Mouse (Mus musculus) C2C12 (cell line): ENCODE results near the gene Pomp. TPM values are rescaled to one million over a fixed set of nuclear protein-coding genes. Genes with fewer than 3 reads are reported as not detected.

Experiments
- H3K27me3 ChIP-seq: one replicate; pipeline ENCODE4 v1.6.1; 2011; ENCODE audit not compliant: control insufficient read depth, insufficient read depth, insufficient read length
- H3K36me3 ChIP-seq: one replicate; pipeline ENCODE4 v1.6.1; 2011; ENCODE audit not compliant: control insufficient read depth, insufficient read depth
- H3K4me3 ChIP-seq: one replicate; pipeline ENCODE4 v1.5.1; 2011; ENCODE audit warnings: mild to moderate bottlenecking, control low read depth; ENCODE audit not compliant: poor library complexity, insufficient read depth, severe bottlenecking
- H3K79me2 ChIP-seq: one replicate; pipeline ENCODE4 v1.6.1; 2011; ENCODE audit not compliant: control insufficient read depth, insufficient read depth
- H3K79me3 ChIP-seq: one replicate; pipeline ENCODE4 v1.6.1; 2011; ENCODE audit warnings: low read depth, control low read depth
- H3ac ChIP-seq: one replicate; pipeline ENCODE3; 2011; ENCODE audit warnings: low read depth; ENCODE audit not compliant: control insufficient read depth, insufficient read length
- CEBPB ChIP-seq: IDR thresholded peaks from one replicate; pipeline ENCODE4 v1.6.1; 2011; ENCODE audit warnings: low read depth, mild to moderate bottlenecking, control low read depth, moderate library complexity
- CTCF ChIP-seq: IDR thresholded peaks from one replicate; pipeline ENCODE4 v1.5.1; 2011; ENCODE audit not compliant: control insufficient read depth, insufficient read depth, insufficient read length
- FOSL1 ChIP-seq: IDR thresholded peaks from one replicate; pipeline ENCODE4 v1.8.0; 2011; ENCODE audit warnings: mild to moderate bottlenecking, low read length; ENCODE audit not compliant: poor library complexity, insufficient read depth, severe bottlenecking
- MAX ChIP-seq: IDR thresholded peaks from one replicate; pipeline ENCODE4 v1.6.1; 2011; ENCODE audit warnings: mild to moderate bottlenecking, control low read depth
- MYOD1 ChIP-seq: IDR thresholded peaks from one replicate; pipeline ENCODE4 v1.6.1; 2011; ENCODE audit warnings: low read depth; ENCODE audit not compliant: control insufficient read depth, insufficient read length
- MYOG ChIP-seq: IDR thresholded peaks from one replicate; pipeline ENCODE4 v1.6.1; 2011; ENCODE audit not compliant: control insufficient read depth, insufficient read length; ENCODE audit errors: extremely low read depth
- USF1 ChIP-seq: IDR thresholded peaks from one replicate; pipeline ENCODE4 v1.6.1; 2011; ENCODE audit warnings: low read depth, mild to moderate bottlenecking, control low read depth, moderate library complexity
- polyA plus RNA-seq: library from polyadenylated mRNA; unstranded; fragments of >200 nt; fragmentation: generic; extraction: Trizol; gene quantifications from one replicate; pipeline ENCODE4 v1.2.1, GENCODE M21; 2012; ENCODE audit warnings: missing spikeins

Pomp gene
- polyA plus RNA-seq, 1 experiment, result 292 TPM

DNA sequence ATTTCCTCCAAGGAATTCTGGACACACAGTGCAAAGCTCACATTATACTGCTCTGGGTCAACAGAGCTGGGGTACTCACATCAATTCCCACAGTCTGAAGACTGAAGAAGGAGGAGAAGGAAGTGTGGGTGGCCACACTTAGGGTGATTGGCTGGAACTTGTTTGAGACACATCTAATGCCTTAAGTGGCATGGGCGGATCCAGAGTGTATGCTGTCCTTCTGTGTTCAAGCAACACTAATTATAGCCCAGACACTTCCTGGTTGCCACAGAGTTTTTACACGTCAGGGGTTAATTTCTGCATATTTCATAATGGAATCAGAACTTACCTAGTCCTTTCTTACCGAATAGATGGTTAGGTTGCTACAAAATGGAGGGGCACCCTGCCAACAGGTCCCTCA is 14.9 kb upstream of the Pomp start:
- no peaks in the 10 kb centered on the region for H3K79me3 ChIP-seq
- no peaks in the 10 kb centered on the region for H3K36me3 ChIP-seq
- H3K4me3 ChIP-seq, result no peak overlapping the region
- no peak overlapping the region for H3ac ChIP-seq
- no peaks in the 10 kb centered on the region for H3K27me3 ChIP-seq
- H3K79me2 ChIP-seq, result no peaks in the 10 kb centered on the region
- TF ChIP-seq CEBPB (no peak), FOSL1 (no peak), USF1 (no peak), MYOG (no peak), MYOD1 (no peak), CTCF (no peak), MAX (no peak)

DNA sequence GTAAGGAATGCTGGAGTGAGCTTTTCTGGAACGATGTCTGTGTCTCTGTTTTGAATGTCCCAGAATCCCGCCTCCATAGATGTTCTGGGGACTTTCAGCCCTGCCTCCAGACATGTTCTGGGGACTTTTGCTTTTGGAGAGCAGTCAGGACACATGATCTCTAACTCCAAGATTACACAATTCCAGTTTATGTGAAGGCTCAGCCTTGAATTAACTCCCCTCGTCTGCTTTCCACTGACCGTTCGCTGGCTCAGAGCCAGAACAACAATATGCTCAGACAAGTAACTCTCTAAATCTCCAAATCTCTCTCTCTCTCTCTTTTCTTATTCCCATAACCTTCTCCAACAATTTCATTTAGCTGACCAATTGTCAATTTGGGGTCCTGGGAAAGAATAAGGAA is 12.9 kb upstream of the Pomp start:
- TF ChIP-seq MAX (no peak), USF1 (no peak), CEBPB (no peak), MYOD1 (no peak), FOSL1 (no peak)
- Histone ChIP-seq H3K79me3 (no peaks in the 10 kb centered on the region), H3ac (no peak overlapping the region), H3K36me3 (no peaks in the 10 kb centered on the region), H3K4me3 (no peak overlapping the region), H3K27me3 (peaks cover 7% of the 10 kb centered on the region), H3K79me2 (no peaks in the 10 kb centered on the region)

DNA sequence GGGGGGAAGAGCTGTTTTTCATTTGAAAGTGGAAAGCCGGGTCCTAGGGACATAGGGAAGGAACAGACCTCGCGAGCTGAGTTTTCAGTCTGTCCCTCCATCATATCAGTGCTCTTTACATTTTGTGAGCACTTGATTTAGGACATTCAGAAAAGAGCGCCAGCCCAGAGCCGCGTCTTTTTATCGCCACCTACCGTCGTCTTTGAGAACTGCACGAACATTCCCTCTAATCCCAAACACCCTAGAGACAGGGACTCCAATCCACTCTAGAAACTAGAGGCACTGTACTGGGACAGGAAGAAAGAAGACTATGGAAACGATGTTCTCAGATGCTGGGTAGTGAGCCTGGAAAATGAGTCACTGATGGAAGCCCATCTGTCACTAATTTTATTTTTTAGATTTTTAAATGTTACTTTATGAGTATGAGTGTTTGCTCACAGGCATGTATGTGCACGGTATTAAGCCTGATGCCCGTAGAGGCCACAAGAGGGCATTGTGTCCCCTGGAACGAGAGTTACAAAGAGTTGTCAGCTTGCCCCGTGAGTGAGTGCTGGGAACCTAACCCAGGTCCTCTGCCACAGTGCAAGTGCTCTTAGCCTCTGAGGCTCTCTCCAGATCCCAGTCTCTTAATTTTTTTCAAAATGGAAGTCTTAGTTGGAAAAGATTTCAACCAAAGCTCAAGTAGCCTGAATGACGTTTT is 11.9 kb upstream of the Pomp start:
- H3K36me3 ChIP-seq, result no peaks in the 10 kb centered on the region
- H3K27me3 ChIP-seq, result peaks cover 10% of the 10 kb centered on the region
- no peaks in the 10 kb centered on the region for H3K79me2 ChIP-seq
- no peak overlapping the region for H3ac ChIP-seq
- no peaks in the 10 kb centered on the region for H3K79me3 ChIP-seq
- TF ChIP-seq CTCF, result no peak
- TF ChIP-seq MYOG, result no peak
- no peak for TF ChIP-seq MAX
- no peak for TF ChIP-seq MYOD1
- TF ChIP-seq CEBPB, result no peak
- no peak for TF ChIP-seq FOSL1
- TF ChIP-seq USF1, result no peak
- H3K4me3 ChIP-seq, result no peak overlapping the region

DNA sequence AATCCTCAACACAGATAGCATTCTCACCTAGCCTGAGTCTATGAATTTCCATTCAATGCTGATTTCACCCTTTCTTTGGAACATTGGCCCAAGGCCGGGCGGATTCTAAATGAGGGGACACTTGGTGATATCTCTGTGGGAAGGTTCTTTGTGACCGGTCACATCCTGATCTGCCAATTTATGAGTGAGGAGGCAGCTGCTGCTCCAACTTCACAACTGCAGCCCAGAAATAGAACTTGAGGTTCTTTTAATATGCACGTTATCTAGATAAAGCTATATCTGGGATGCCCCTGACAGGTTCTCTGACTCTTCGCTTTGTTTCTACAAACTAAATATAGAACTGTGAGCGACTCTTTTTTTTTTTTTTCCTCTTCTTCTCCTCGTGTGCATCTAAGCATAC is 10.1 kb upstream of the Pomp start:
- no peaks in the 10 kb centered on the region for H3K36me3 ChIP-seq
- no peak for TF ChIP-seq MYOG
- TF ChIP-seq MYOD1, result no peak
- no peak for TF ChIP-seq USF1
- TF ChIP-seq FOSL1, result no peak
- no peak for TF ChIP-seq CTCF
- no peak for TF ChIP-seq MAX
- TF ChIP-seq CEBPB, result no peak
- H3ac ChIP-seq, result no peak overlapping the region
- peaks cover 10% of the 10 kb centered on the region for H3K27me3 ChIP-seq
- H3K79me3 ChIP-seq, result no peaks in the 10 kb centered on the region
- H3K4me3 ChIP-seq, result no peak overlapping the region
- no peaks in the 10 kb centered on the region for H3K79me2 ChIP-seq

GRCm38 (mm10) chr5:147860076-147860448 is 199 bp upstream of the Pomp start:
- H3ac ChIP-seq, result peak overlapping the region; percentile 76
- H3K36me3 ChIP-seq, result peaks cover 27% of the 10 kb centered on the region
- peak overlapping the region; percentile 96 for H3K4me3 ChIP-seq
- H3K79me2 ChIP-seq, result peaks cover 45% of the 10 kb centered on the region
- no peak for TF ChIP-seq USF1
- TF ChIP-seq FOSL1, result no peak
- no peak for TF ChIP-seq MYOD1
- TF ChIP-seq MYOG, result no peak
- no peak for TF ChIP-seq CEBPB
- TF ChIP-seq MAX, result no peak
- no peak for TF ChIP-seq CTCF
- peaks cover 30% of the 10 kb centered on the region for H3K79me3 ChIP-seq
- H3K27me3 ChIP-seq, result no peaks in the 10 kb centered on the region

DNA sequence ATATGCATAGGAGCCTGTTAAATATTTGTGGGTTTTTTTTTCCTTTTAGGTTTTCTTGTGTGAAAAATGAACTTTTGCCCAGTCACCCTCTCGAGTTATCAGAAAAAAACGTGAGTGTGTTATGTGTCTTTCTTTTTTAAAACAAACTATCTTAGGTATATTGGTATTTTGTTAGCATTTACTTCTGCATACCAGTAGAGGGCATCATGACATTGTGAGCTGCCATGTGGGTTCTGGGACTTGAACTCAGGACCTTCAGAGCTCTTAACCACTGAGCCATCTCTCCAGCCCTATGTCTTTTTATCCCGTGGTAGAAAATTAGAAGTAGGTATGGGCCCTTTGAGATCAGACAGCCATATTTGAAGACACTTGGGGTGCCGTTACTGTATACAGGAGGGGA is 8.4 kb downstream of the Pomp start:
- Histone ChIP-seq H3K27me3 (no peaks in the 10 kb centered on the region), H3K4me3 (no peak overlapping the region), H3ac (no peak overlapping the region), H3K79me3 (peaks cover 25% of the 10 kb centered on the region), H3K79me2 (peaks cover 47% of the 10 kb centered on the region), H3K36me3 (peaks cover 86% of the 10 kb centered on the region)
- TF ChIP-seq FOSL1 (no peak), MAX (no peak), CEBPB (no peak), USF1 (no peak), MYOD1 (no peak), CTCF (no peak), MYOG (no peak)
